Mouse (Mus musculus): ENCODE data around the gene Erlin1. TPM values are rescaled to one million over a fixed set of nuclear protein-coding genes. Genes with fewer than 3 reads are reported as not detected.

Gene Erlin1
- polyA plus RNA-seq, 1 experiment: 28.3 TPM

DNA sequence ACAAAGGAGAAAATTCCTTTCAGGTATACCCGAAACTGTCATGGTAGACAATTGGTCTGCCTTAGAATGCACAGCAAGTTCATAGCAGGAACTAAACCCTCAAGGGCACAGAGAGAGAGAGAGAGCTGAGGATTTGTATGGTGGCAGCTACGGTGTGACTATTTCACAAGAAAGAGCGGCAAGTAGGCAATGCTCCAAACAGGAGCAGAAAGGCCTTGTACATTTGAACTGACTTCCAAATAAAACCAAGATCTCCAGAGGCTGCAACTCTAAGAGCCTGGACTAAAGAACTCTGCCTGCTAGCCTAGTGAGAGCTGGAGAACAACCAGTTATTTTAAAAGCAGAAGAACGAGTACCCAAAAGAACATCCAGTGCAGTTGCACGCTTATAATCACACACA, 27.5 kb downstream of the Erlin1 start:
- Histone ChIP-seq H3K27me3 (replicated peaks; ENCODE audit: control insufficient read depth, insufficient read depth, low read length) (no peaks in the 10 kb centered on the region), H3K4me3 (ENCODE audit: insufficient read depth, low read depth, low read length) (no peak overlapping the region), H3K27ac (ENCODE audit: insufficient read depth, low read depth, low read length) (no peak overlapping the region), H3K36me3 (ENCODE audit: control insufficient read depth, insufficient read depth, low read length) (peaks cover 9% of the 10 kb centered on the region), H3K4me1 (ENCODE audit: control insufficient read depth, insufficient read depth, low read length) (peaks cover 13% of the 10 kb centered on the region)
- TF ChIP-seq POLR2A (IDR thresholded peaks at IDR 0.05; ENCODE audit: low read depth, low read length): no peak
- no peak for TF ChIP-seq CTCF (conservative IDR thresholded peaks at IDR 0.05; ENCODE audit: insufficient read depth, insufficient read length, low read depth, low read length)
- whole genome bisulfite sequencing: 67% methylated on average over 5 of the region's 5 CpGs
- no peak for DNase-seq

DNA sequence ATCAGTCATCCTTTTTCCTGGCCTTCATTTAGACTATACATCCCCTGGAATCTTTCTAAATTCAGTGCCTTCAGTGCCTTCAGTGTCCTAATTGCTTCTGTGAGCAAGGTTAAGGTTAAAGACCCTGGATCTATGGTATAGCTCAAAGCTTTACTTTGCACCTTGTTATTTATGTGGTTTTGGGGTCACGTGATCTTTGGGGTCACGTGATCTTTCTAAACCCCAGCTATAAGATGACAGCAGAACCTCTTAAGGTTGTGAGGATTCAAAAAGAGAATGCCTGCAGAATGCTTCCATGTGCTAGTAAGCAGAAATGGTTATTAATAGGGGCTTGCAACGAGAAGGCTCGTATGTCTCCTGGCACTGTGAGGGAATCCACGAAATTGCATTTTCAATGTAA, 36.2 kb downstream of the Erlin1 start:
- WGBS: 87% methylated on average over 5 of the region's 5 CpGs
- Histone ChIP-seq H3K4me3 (ENCODE audit: insufficient read depth, low read depth, low read length) (no peak overlapping the region), H3K4me1 (ENCODE audit: control insufficient read depth, insufficient read depth, low read length) (peaks cover 17% of the 10 kb centered on the region; the same call in 1 of the 2 replicates), H3K27ac (ENCODE audit: insufficient read depth, low read depth, low read length) (peak overlapping the region; percentile 99), H3K27me3 (replicated peaks; ENCODE audit: control insufficient read depth, insufficient read depth, low read length) (no peaks in the 10 kb centered on the region), H3K36me3 (ENCODE audit: control insufficient read depth, insufficient read depth, low read length) (peaks cover 20% of the 10 kb centered on the region)
- no peak for TF ChIP-seq CTCF (conservative IDR thresholded peaks at IDR 0.05; ENCODE audit: insufficient read depth, insufficient read length, low read depth, low read length)
- no peak for TF ChIP-seq POLR2A (IDR thresholded peaks at IDR 0.05; ENCODE audit: low read depth, low read length)
- no peak for DNase-seq

DNA sequence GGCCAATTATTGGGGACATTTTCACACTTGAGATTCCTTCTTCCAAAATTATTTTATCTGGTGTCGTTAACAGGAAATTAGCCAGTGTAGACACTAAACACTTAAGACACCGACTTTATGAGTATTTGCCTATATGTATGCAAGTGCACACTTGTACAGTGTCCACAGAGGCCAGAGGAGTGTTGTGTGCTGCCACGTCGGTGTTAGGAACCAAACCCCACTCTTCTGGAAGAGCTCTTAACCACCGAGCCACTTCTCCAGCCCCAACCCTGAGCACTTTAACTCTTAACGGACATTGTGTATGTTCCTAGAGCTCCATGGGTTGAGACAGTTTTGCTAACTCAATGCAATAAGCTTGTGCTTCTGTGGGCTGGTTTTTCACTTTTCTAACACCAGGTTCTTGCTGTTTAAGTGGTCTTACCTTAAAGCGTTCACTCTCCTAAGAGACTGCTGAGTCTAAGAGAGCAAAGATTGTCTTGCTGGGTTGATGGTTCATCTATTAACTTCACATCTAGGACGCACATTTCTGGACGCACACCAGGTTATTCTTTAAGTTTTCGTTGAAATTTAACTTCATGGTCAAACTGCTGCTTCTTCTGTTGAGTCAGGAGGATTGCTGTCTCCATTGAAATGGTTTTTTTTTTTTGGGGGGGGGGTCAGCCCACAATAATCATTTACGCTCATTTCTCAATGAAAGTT, 37.4 kb downstream of the Erlin1 start:
- Histone ChIP-seq H3K36me3 (ENCODE audit: control insufficient read depth, insufficient read depth, low read length) (peaks cover 16% of the 10 kb centered on the region), H3K27me3 (replicated peaks; ENCODE audit: control insufficient read depth, insufficient read depth, low read length) (no peaks in the 10 kb centered on the region), H3K27ac (ENCODE audit: insufficient read depth, low read depth, low read length) (peak overlapping the region; percentile 99), H3K4me3 (ENCODE audit: insufficient read depth, low read depth, low read length) (no peak overlapping the region), H3K4me1 (ENCODE audit: control insufficient read depth, insufficient read depth, low read length) (peaks cover 13% of the 10 kb centered on the region)
- DNase-seq: peak; percentile 86
- TF ChIP-seq CTCF (conservative IDR thresholded peaks at IDR 0.05; ENCODE audit: insufficient read depth, insufficient read length, low read depth, low read length) (no peak), POLR2A (IDR thresholded peaks at IDR 0.05; ENCODE audit: low read depth, low read length) (no peak)
- WGBS: 47% methylated on average over 11 of the region's 11 CpGs

GRCm38 (mm10) chr19:44030024-44030423, 39.6 kb downstream of the Erlin1 start:
- no peaks in the 10 kb centered on the region for H3K27me3 ChIP-seq (replicated peaks; ENCODE audit: control insufficient read depth, insufficient read depth, low read length)
- TF ChIP-seq CTCF (conservative IDR thresholded peaks at IDR 0.05; ENCODE audit: insufficient read depth, insufficient read length, low read depth, low read length) (no peak), POLR2A (IDR thresholded peaks at IDR 0.05; ENCODE audit: low read depth, low read length) (no peak)
- 87% methylated on average over 5 of the region's 5 CpGs for WGBS
- peaks cover 22% of the 10 kb centered on the region for H3K4me1 ChIP-seq (ENCODE audit: control insufficient read depth, insufficient read depth, low read length)
- peaks cover 5% of the 10 kb centered on the region; the same call in 1 of the 2 replicates for H3K36me3 ChIP-seq (ENCODE audit: control insufficient read depth, insufficient read depth, low read length)
- H3K27ac ChIP-seq (ENCODE audit: insufficient read depth, low read depth, low read length): no peak overlapping the region
- no peak for DNase-seq
- no peak overlapping the region for H3K4me3 ChIP-seq (ENCODE audit: insufficient read depth, low read depth, low read length)

DNA sequence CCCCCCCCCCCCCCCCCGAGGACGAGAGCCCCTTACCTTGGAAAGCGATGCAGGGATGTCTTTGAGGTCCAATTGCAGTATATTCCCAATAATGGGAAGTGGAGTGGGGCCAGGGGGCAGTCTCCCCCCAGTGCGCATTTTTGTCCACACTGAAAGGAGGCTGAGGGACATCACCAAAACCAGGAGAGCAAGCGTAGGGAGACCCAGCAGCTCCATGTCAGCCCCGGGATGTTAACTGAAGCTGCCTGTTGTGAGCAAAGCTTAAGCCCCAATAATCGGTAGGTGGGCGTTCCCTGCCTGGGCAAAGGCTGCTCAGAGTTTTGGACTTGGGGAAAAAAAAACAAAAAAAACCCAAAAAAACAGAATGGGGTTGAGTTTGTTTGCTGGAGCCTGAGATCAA, 40.6 kb downstream of the Erlin1 start, which contains the start of gene Cyp2c23:
TSS of gene Cyp2c23 (minus strand) at position 237 of the 400 bp plus-strand sequence.
- no peak for DNase-seq
- Histone ChIP-seq H3K4me3 (ENCODE audit: insufficient read depth, low read depth, low read length) (no peak within 1 kb of the TSS), H3K27ac (ENCODE audit: insufficient read depth, low read depth, low read length) (no peak within 1 kb of the TSS), H3K4me1 (ENCODE audit: control insufficient read depth, insufficient read depth, low read length) (peaks cover 28% of the 10 kb centered on the region), H3K36me3 (ENCODE audit: control insufficient read depth, insufficient read depth, low read length) (peaks cover under 1% of the 10 kb centered on the region; the same call in 1 of the 2 replicates), H3K27me3 (replicated peaks; ENCODE audit: control insufficient read depth, insufficient read depth, low read length) (no peaks in the 10 kb centered on the region)
- 83% methylated on average over 8 of the region's 8 CpGs for WGBS
- TF ChIP-seq POLR2A (IDR thresholded peaks at IDR 0.05; ENCODE audit: low read depth, low read length): no peak
- TF ChIP-seq CTCF (conservative IDR thresholded peaks at IDR 0.05; ENCODE audit: insufficient read depth, insufficient read length, low read depth, low read length): no peak

GRCm38 (mm10) chr19:44026956-44027530, 42.5 kb downstream of the Erlin1 start:
- Histone ChIP-seq H3K27me3 (replicated peaks; ENCODE audit: control insufficient read depth, insufficient read depth, low read length) (no peaks in the 10 kb centered on the region), H3K27ac (ENCODE audit: insufficient read depth, low read depth, low read length) (peak overlapping the region; percentile 79), H3K36me3 (ENCODE audit: control insufficient read depth, insufficient read depth, low read length) (no peaks in the 10 kb centered on the region), H3K4me1 (ENCODE audit: control insufficient read depth, insufficient read depth, low read length) (peaks cover 20% of the 10 kb centered on the region), H3K4me3 (ENCODE audit: insufficient read depth, low read depth, low read length) (no peak overlapping the region)
- DNase-seq: peak; percentile 60
- WGBS: 41% methylated on average over 8 of the region's 8 CpGs
- TF ChIP-seq POLR2A (IDR thresholded peaks at IDR 0.05; ENCODE audit: low read depth, low read length) (no peak), CTCF (conservative IDR thresholded peaks at IDR 0.05; ENCODE audit: insufficient read depth, insufficient read length, low read depth, low read length) (no peak)

DNA sequence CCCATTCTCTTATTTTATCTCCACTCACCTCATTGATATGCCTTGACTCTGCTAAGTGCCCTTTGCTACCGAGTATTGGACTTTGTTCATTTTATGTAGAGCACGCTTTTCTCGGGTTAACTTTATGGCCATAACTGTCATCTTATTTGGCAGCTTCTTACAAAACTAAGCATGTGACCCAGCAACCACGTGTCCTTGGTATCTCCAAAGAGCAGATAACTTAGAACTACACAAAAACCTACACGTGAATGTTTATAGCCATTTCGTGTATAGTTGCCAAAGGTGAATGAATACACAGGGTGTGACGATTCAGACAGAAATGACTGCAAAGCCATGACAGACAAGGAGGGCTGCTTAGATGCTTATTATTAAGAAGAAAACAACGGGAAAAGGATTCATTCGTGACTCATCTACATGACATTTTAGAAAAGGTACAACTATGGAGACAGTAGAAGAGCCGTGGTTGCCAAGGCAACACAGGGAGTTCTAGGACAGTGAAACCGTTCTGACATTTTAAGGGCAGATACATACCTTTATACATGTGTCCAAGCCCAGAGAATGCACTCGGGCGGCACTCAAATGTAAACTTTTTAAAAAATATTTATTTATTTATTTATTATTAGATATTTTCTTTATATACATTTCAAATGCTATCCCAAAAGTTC, 44.5 kb downstream of the Erlin1 start:
- Histone ChIP-seq H3K4me1 (ENCODE audit: control insufficient read depth, insufficient read depth, low read length) (peaks cover 25% of the 10 kb centered on the region), H3K36me3 (ENCODE audit: control insufficient read depth, insufficient read depth, low read length) (no peaks in the 10 kb centered on the region), H3K27ac (ENCODE audit: insufficient read depth, low read depth, low read length) (peak overlapping the region; percentile 45; the same call in 1 of the 2 replicates), H3K4me3 (ENCODE audit: insufficient read depth, low read depth, low read length) (no peak overlapping the region), H3K27me3 (replicated peaks; ENCODE audit: control insufficient read depth, insufficient read depth, low read length) (no peaks in the 10 kb centered on the region)
- TF ChIP-seq POLR2A (IDR thresholded peaks at IDR 0.05; ENCODE audit: low read depth, low read length) (no peak), CTCF (conservative IDR thresholded peaks at IDR 0.05; ENCODE audit: insufficient read depth, insufficient read length, low read depth, low read length) (no peak)
- peak; percentile 72 for DNase-seq
- 63% methylated on average over 13 of the region's 13 CpGs for WGBS

Data from kidney, adult 2 months (tissue).